Mouse (Mus musculus): Measurements from ENCODE around the gene Ulk3. TPM values are rescaled to one million over a fixed set of nuclear protein-coding genes. Genes with fewer than 3 reads are reported as not detected.

Ulk3 gene
- total and polyA plus RNA-seq, 3 experiments: 5.0 to 11.9 TPM; not detected in 1

GRCm38 (mm10) chr9:57593454-57594173, 4.4 kb downstream of the Ulk3 start:
- Histone ChIP-seq H3K9ac (ENCODE audit: control insufficient read depth, low read depth, low read length, poor library complexity, severe bottlenecking) (no peak overlapping the region), H3K4me1 (ENCODE audit: control insufficient read depth in 1 of 2, insufficient read depth in 2 of 2, low read length in 2 of 2) (peaks cover 0 to 5% of the 10 kb centered on the region in 2 experiments; a peak in 2 of 4 replicates), H3K4me3 (ENCODE audit: control insufficient read depth in 1 of 2, insufficient read depth in 1 of 2, low read depth in 2 of 2, low read length in 2 of 2) (no peak overlapping the region), H3K79me2 (ENCODE audit: control insufficient read depth, insufficient read depth, low read length, poor library complexity) (peaks cover 3% of the 10 kb centered on the region; the same call in 1 of the 2 replicates), H3K9me3 (replicated peaks; ENCODE audit: insufficient read depth, low read length) (no peaks in the 10 kb centered on the region), H3K36me3 (ENCODE audit: control insufficient read depth in 1 of 2, insufficient read depth in 2 of 2, low read length in 2 of 2) (no peaks in the 10 kb centered on the region; a peak in 1 of 4 replicates), H3K27me3 (ENCODE audit: control insufficient read depth in 1 of 2, insufficient read depth in 2 of 2, low read length in 2 of 2) (no peaks in the 10 kb centered on the region), H3K27ac (ENCODE audit: control insufficient read depth, low read depth, low read length) (no peak overlapping the region)
- TF ChIP-seq JUND (IDR thresholded peaks at IDR 0.05; ENCODE audit: low read depth, low read length) (no peak), POLR2A (IDR thresholded peaks at IDR 0.05; ENCODE audit: control insufficient read depth in 1 of 2, insufficient read depth in 1 of 2, low read depth in 1 of 2, low read length in 2 of 2, poor library complexity in 1 of 2) (no peak), NELFE (IDR thresholded peaks at IDR 0.05; ENCODE audit: low read depth, low read length) (no peak), ELF1 (IDR thresholded peaks at IDR 0.05; ENCODE audit: low read depth, low read length) (no peak), ZKSCAN1 (IDR thresholded peaks at IDR 0.05; ENCODE audit: low read depth, low read length) (no peak), MXI1 (IDR thresholded peaks at IDR 0.05; ENCODE audit: low read depth, low read length) (no peak), POLR2AphosphoS5 (IDR thresholded peaks at IDR 0.05; ENCODE audit: borderline replicate concordance, low read depth, low read length) (no peak), CTCF (IDR thresholded peaks at IDR 0.05 in 2 of 3, conservative IDR thresholded peaks at IDR 0.05 in 1 of 3; ENCODE audit: control insufficient read depth in 1 of 3, insufficient read depth in 1 of 3, low read depth in 2 of 3, low read length in 3 of 3, poor library complexity in 1 of 3, severe bottlenecking in 1 of 3) (no peak), CHD2 (IDR thresholded peaks at IDR 0.05; ENCODE audit: low read length) (no peak), ETS1 (IDR thresholded peaks at IDR 0.05; ENCODE audit: low read depth, low read length) (no peak)
- peak; percentile 22 for DNase-seq (ENCODE audit: low read depth, low spot score)

GRCm38 (mm10) chr9:57594174-57594509, 4.9 kb downstream of the Ulk3 start:
- Histone ChIP-seq H3K4me3 (ENCODE audit: control insufficient read depth in 1 of 2, insufficient read depth in 1 of 2, low read depth in 2 of 2, low read length in 2 of 2) (no peak overlapping the region), H3K79me2 (ENCODE audit: control insufficient read depth, insufficient read depth, low read length, poor library complexity) (peaks cover 3% of the 10 kb centered on the region; the same call in 1 of the 2 replicates), H3K27ac (ENCODE audit: control insufficient read depth, low read depth, low read length) (no peak overlapping the region), H3K9me3 (replicated peaks; ENCODE audit: insufficient read depth, low read length) (no peaks in the 10 kb centered on the region), H3K27me3 (ENCODE audit: control insufficient read depth in 1 of 2, insufficient read depth in 2 of 2, low read length in 2 of 2) (no peaks in the 10 kb centered on the region), H3K4me1 (ENCODE audit: control insufficient read depth in 1 of 2, insufficient read depth in 2 of 2, low read length in 2 of 2) (peaks cover 0 to under 1% of the 10 kb centered on the region in 2 experiments; a peak in 1 of 4 replicates), H3K9ac (ENCODE audit: control insufficient read depth, low read depth, low read length, poor library complexity, severe bottlenecking) (no peak overlapping the region), H3K36me3 (ENCODE audit: control insufficient read depth in 1 of 2, insufficient read depth in 2 of 2, low read length in 2 of 2) (no peaks in the 10 kb centered on the region)
- no peak for TF ChIP-seq POLR2AphosphoS2 (IDR thresholded peaks at IDR 0.05; ENCODE audit: low read length)
- TF ChIP-seq JUND (IDR thresholded peaks at IDR 0.05; ENCODE audit: low read depth, low read length): no peak
- TF ChIP-seq CHD1 (IDR thresholded peaks at IDR 0.05; ENCODE audit: low read depth, low read length): no peak
- no peak for TF ChIP-seq MXI1 (IDR thresholded peaks at IDR 0.05; ENCODE audit: low read depth, low read length)
- TF ChIP-seq MAZ (IDR thresholded peaks at IDR 0.05; ENCODE audit: low read depth, low read length): no peak
- TF ChIP-seq EP300 (IDR thresholded peaks at IDR 0.05; ENCODE audit: low read depth in 1 of 2, low read length in 2 of 2): no peak
- TF ChIP-seq ZMIZ1 (IDR thresholded peaks at IDR 0.05; ENCODE audit: low read depth, low read length): no peak
- TF ChIP-seq GABPA (IDR thresholded peaks at IDR 0.05; ENCODE audit: low read depth, low read length): no peak
- TF ChIP-seq SMC3 (IDR thresholded peaks at IDR 0.05; ENCODE audit: low read depth, low read length): no peak
- TF ChIP-seq POLR2AphosphoS5 (IDR thresholded peaks at IDR 0.05; ENCODE audit: borderline replicate concordance, low read depth, low read length): no peak
- DNase-seq (ENCODE audit: low read depth, low spot score): no peak
